Mouse (Mus musculus) fat pad, adult 2 months (tissue): ENCODE measurements at regions not wholly inside any gene's neighbourhood (a gene's known extent, or its start where the extent isn't known, plus 50 kb on each side); places are given as distances from the start of the nearest gene placed in this dataset.
"Not testable (repeated sequence)": the region's sequence is repeated elsewhere in the genome, so short reads cannot be mapped to it uniquely, and the experiment has no call there.

Experiments used
- DNase-seq: peaks from one replicate; pipeline ENCODE4 v3.0.0-alpha.2; 2011; ENCODE audit warnings: low read depth, low spot score; ENCODE audit errors: extremely low read depth

- no peak for DNase-seq
Measured at GRCm38 (mm10) chr2:17081266-17081665, 650.0 kb downstream of the Nebl start.

- DNase-seq, result not testable (repeated sequence)
Measured at GRCm38 (mm10) chr2:17065149-17066145, 665.8 kb downstream of the Nebl start.
